Mouse (Mus musculus): ENCODE results near the gene Zfhx3. TPM values are rescaled to one million over a fixed set of nuclear protein-coding genes. Genes with fewer than 3 reads are reported as not detected.

Gene Zfhx3
- total and polyA plus RNA-seq, 2 experiments, result 1.3 to 1.5 TPM

DNA sequence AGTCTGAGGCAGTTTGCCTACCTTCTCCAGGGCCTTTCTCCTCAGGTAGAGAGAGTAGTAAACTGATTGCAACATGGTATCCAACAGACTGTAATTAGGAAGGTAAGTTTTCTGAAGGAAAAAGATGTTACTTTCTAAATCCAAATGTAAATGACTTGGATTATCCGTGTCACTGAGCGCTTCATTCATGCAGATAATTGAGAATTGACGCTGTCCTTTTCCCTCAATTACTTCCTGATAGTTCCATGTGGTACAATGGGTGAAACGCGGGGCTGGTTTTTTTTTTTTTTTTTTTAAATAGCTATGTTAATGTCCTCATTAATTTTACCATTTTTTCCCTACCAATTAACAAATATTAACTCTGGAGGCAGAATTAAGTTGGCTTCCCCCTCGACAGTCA is 896.3 kb downstream of the Zfhx3 start:
- DNase-seq (ENCODE audit: extremely low read depth, low read depth, low spot score), result no peak
- H3K4me3 ChIP-seq (ENCODE audit: insufficient read depth, low read depth, low read length), result no peak overlapping the region
- WGBS, result 93% methylated on average over 6 of the region's 6 CpGs
- H3K79me2 ChIP-seq (ENCODE audit: control insufficient read depth, insufficient read depth, low read length), result no peaks in the 10 kb centered on the region; the same call in 1 of the 2 replicates
- no peaks in the 10 kb centered on the region for H3K36me3 ChIP-seq (ENCODE audit: control insufficient read depth, insufficient read depth, low read length)
- H3K27ac ChIP-seq (replicated peaks; ENCODE audit: insufficient read depth, low read depth, low read length), result no peak overlapping the region
- no peaks in the 10 kb centered on the region for H3K27me3 ChIP-seq (ENCODE audit: control insufficient read depth, insufficient read depth, low read length)
- no peak overlapping the region for H3K9ac ChIP-seq (ENCODE audit: low read depth, low read length)
- TF ChIP-seq POLR2A (IDR thresholded peaks at IDR 0.05; ENCODE audit: extremely low read depth, insufficient read depth, low read length), result no peak
- no peak for TF ChIP-seq CTCF (IDR thresholded peaks at IDR 0.05; ENCODE audit: low read depth, low read length)
- no peaks in the 10 kb centered on the region for H3K4me1 ChIP-seq (ENCODE audit: control insufficient read depth, insufficient read depth, low read length)

DNA sequence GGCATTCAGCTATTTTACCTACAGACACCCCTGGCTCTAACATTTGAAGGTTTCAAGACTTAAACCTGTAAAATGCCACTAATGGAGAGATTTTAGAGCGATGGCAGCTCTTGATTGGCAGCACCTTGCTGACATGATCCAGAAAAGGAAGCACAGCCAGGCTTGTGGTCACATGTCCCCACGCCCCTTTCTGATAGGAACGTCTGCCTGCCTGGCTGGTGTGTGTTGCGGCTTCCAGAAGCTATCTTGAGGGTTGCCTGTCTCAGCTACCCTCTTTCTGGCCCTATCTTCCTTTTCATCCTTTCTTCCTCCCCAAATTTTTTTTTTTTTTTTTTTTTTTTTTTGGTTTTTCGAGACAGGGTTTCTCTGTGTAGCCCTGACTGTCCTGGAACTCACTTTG is 899.9 kb downstream of the Zfhx3 start:
- 92% methylated on average over 5 of the region's 5 CpGs for WGBS
- Histone ChIP-seq H3K36me3 (ENCODE audit: control insufficient read depth, insufficient read depth, low read length) (no peaks in the 10 kb centered on the region), H3K4me1 (ENCODE audit: control insufficient read depth, insufficient read depth, low read length) (no peaks in the 10 kb centered on the region), H3K27ac (replicated peaks; ENCODE audit: insufficient read depth, low read depth, low read length) (no peak overlapping the region), H3K79me2 (ENCODE audit: control insufficient read depth, insufficient read depth, low read length) (no peaks in the 10 kb centered on the region; the same call in 1 of the 2 replicates), H3K27me3 (ENCODE audit: control insufficient read depth, insufficient read depth, low read length) (no peaks in the 10 kb centered on the region), H3K9ac (ENCODE audit: low read depth, low read length) (no peak overlapping the region), H3K4me3 (ENCODE audit: insufficient read depth, low read depth, low read length) (no peak overlapping the region)
- no peak for DNase-seq (ENCODE audit: extremely low read depth, low read depth, low spot score)
- TF ChIP-seq POLR2A (IDR thresholded peaks at IDR 0.05; ENCODE audit: extremely low read depth, insufficient read depth, low read length), result no peak

DNA sequence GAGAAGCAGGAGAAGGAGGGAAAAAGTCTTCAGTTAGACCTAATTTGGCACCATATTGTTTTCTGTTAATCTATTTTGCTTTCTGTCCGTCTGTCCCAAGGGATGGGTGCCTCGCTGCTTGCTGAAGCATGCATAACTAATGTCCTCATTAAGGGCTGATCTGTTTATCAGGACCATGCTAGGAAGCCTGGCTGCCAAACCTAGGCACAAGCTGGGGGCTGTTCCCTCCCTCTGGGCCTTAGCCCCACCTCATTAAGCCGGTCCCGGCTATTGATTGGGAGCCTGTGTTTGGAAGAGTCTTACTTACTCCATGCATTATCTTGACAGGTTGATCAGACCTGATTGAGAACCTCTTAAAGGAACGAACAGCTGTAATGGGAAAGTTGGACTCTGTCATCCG is 903.7 kb downstream of the Zfhx3 start:
- TF ChIP-seq POLR2A (IDR thresholded peaks at IDR 0.05; ENCODE audit: extremely low read depth, insufficient read depth, low read length) (no peak), CTCF (IDR thresholded peaks at IDR 0.05; ENCODE audit: low read depth, low read length) (no peak)
- no peaks in the 10 kb centered on the region for H3K36me3 ChIP-seq (ENCODE audit: control insufficient read depth, insufficient read depth, low read length)
- no peak overlapping the region for H3K4me3 ChIP-seq (ENCODE audit: insufficient read depth, low read depth, low read length)
- H3K27ac ChIP-seq (replicated peaks; ENCODE audit: insufficient read depth, low read depth, low read length), result no peak overlapping the region
- no peaks in the 10 kb centered on the region; the same call in 1 of the 2 replicates for H3K79me2 ChIP-seq (ENCODE audit: control insufficient read depth, insufficient read depth, low read length)
- DNase-seq (ENCODE audit: extremely low read depth, low read depth, low spot score), result no peak
- no peak overlapping the region for H3K9ac ChIP-seq (ENCODE audit: low read depth, low read length)
- 86% methylated on average over 6 of the region's 6 CpGs for WGBS
- H3K27me3 ChIP-seq (ENCODE audit: control insufficient read depth, insufficient read depth, low read length), result no peaks in the 10 kb centered on the region
- no peaks in the 10 kb centered on the region for H3K4me1 ChIP-seq (ENCODE audit: control insufficient read depth, insufficient read depth, low read length)

DNA sequence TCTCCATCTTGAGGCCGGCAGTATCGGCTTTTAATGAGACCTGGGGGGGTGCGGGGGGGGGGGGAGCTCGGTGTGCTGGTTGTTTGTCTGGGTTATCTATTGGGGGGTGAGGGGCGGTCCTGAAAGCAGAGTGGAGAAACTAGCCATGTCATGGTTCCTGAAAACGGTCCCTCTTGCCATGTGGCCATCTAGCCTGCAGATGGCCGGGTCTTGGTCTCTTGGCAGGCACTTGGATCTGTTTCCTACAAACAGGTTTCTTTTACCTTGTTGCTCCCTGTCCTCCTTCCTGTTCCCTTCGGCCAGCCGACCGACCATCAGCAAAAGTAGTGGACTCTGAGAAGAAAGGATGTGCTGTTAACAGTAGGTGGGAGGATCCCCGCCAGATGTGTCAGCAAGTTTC is 904.4 kb downstream of the Zfhx3 start:
- 75% methylated on average over 11 of the region's 11 CpGs for WGBS
- no peak overlapping the region for H3K9ac ChIP-seq (ENCODE audit: low read depth, low read length)
- H3K4me1 ChIP-seq (ENCODE audit: control insufficient read depth, insufficient read depth, low read length), result no peaks in the 10 kb centered on the region
- TF ChIP-seq CTCF (IDR thresholded peaks at IDR 0.05; ENCODE audit: low read depth, low read length) (no peak), POLR2A (IDR thresholded peaks at IDR 0.05; ENCODE audit: extremely low read depth, insufficient read depth, low read length) (no peak)
- no peaks in the 10 kb centered on the region for H3K36me3 ChIP-seq (ENCODE audit: control insufficient read depth, insufficient read depth, low read length)
- no peak for DNase-seq (ENCODE audit: extremely low read depth, low read depth, low spot score)
- H3K27ac ChIP-seq (replicated peaks; ENCODE audit: insufficient read depth, low read depth, low read length), result no peak overlapping the region
- no peaks in the 10 kb centered on the region; the same call in 1 of the 2 replicates for H3K79me2 ChIP-seq (ENCODE audit: control insufficient read depth, insufficient read depth, low read length)
- H3K4me3 ChIP-seq (ENCODE audit: insufficient read depth, low read depth, low read length), result no peak overlapping the region
- no peaks in the 10 kb centered on the region for H3K27me3 ChIP-seq (ENCODE audit: control insufficient read depth, insufficient read depth, low read length)

DNA sequence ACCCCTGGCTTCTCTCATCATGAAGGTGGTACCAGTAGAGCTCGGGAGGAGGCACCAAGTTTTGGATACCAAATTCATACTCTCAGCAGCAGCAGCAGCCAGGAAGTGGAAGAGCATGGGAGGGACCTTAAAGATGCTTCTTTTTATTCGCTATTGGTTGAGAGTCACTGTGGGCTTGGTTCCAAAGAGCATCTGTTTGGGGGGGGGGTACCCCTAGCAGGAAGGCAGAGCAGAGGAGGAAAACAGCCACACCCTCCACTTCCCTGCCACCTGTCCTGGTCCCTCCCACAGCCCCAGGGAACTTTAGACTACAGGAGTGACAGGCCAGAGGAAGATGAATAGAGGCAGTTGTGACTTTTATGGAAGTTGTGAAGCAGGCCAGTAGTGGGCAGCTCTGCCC is 904.9 kb downstream of the Zfhx3 start:
- H3K27ac ChIP-seq (replicated peaks; ENCODE audit: insufficient read depth, low read depth, low read length), result no peak overlapping the region
- TF ChIP-seq CTCF (IDR thresholded peaks at IDR 0.05; ENCODE audit: low read depth, low read length) (no peak), POLR2A (IDR thresholded peaks at IDR 0.05; ENCODE audit: extremely low read depth, insufficient read depth, low read length) (no peak)
- 91% methylated on average over 2 of the region's 2 CpGs for WGBS
- no peak overlapping the region for H3K9ac ChIP-seq (ENCODE audit: low read depth, low read length)
- no peaks in the 10 kb centered on the region for H3K36me3 ChIP-seq (ENCODE audit: control insufficient read depth, insufficient read depth, low read length)
- no peak for DNase-seq (ENCODE audit: extremely low read depth, low read depth, low spot score)
- H3K4me3 ChIP-seq (ENCODE audit: insufficient read depth, low read depth, low read length), result no peak overlapping the region
- no peaks in the 10 kb centered on the region for H3K27me3 ChIP-seq (ENCODE audit: control insufficient read depth, insufficient read depth, low read length)
- H3K4me1 ChIP-seq (ENCODE audit: control insufficient read depth, insufficient read depth, low read length), result no peaks in the 10 kb centered on the region
- no peaks in the 10 kb centered on the region; the same call in 1 of the 2 replicates for H3K79me2 ChIP-seq (ENCODE audit: control insufficient read depth, insufficient read depth, low read length)

DNA sequence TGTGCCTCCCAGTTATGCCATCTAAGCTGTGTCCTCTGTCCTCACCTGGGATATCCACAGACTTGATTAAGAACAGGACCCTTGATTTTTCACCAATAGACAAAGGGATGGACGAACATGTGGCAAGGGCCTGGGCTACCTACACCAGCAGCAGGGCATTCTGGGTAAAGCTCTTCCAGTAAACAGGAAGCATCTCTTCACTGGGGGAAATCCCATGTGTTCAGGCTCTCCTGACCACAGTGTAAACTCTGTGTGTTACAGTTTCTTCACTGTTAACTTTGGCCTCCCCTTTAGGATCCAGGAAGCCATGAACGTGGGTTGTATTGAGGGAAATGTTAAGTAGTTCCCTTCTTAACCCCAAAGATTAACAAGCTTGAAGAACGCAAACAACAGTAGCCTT is 906.0 kb downstream of the Zfhx3 start:
- no peak for TF ChIP-seq POLR2A (IDR thresholded peaks at IDR 0.05; ENCODE audit: extremely low read depth, insufficient read depth, low read length)
- no peak overlapping the region for H3K27ac ChIP-seq (replicated peaks; ENCODE audit: insufficient read depth, low read depth, low read length)
- no peaks in the 10 kb centered on the region for H3K36me3 ChIP-seq (ENCODE audit: control insufficient read depth, insufficient read depth, low read length)
- no peaks in the 10 kb centered on the region; the same call in 1 of the 2 replicates for H3K79me2 ChIP-seq (ENCODE audit: control insufficient read depth, insufficient read depth, low read length)
- H3K4me3 ChIP-seq (ENCODE audit: insufficient read depth, low read depth, low read length), result no peak overlapping the region
- H3K9ac ChIP-seq (ENCODE audit: low read depth, low read length), result no peak overlapping the region
- H3K27me3 ChIP-seq (ENCODE audit: control insufficient read depth, insufficient read depth, low read length), result no peaks in the 10 kb centered on the region
- DNase-seq (ENCODE audit: extremely low read depth, low read depth, low spot score), result peak; percentile 15
- 79% methylated on average over 3 of the region's 3 CpGs for WGBS
- no peaks in the 10 kb centered on the region for H3K4me1 ChIP-seq (ENCODE audit: control insufficient read depth, insufficient read depth, low read length)
